Mouse (Mus musculus) retina, postnatal 7 days (tissue): ENCODE results near the gene Dcaf1.

Experiments used
- DNase-seq: peaks from one replicate; pipeline ENCODE4 v3.0.0-alpha.2; 2012; ENCODE audit warnings: low read depth, low spot score

The Dcaf1 gene

GRCm38 (mm10) chr9:106906597-106906996 lies 84.9 kb downstream of the Dcaf1 start:
- no peak for DNase-seq

GRCm38 (mm10) chr9:106908174-106908573 lies 86.5 kb downstream of the Dcaf1 start:
- DNase-seq: no peak

GRCm38 (mm10) chr9:106908715-106909114 lies 87.0 kb downstream of the Dcaf1 start:
- DNase-seq: no peak

- no peak for DNase-seq
Observed at GRCm38 (mm10) chr9:106911624-106912023, 90.0 kb downstream of the Dcaf1 start.

- no peak for DNase-seq
Observed at GRCm38 (mm10) chr9:106913759-106914158, 92.1 kb downstream of the Dcaf1 start.

- no peak for DNase-seq
Observed at GRCm38 (mm10) chr9:106914878-106915277, 93.2 kb downstream of the Dcaf1 start.
